Mouse (Mus musculus) kidney, postnatal 10 days (tissue): ENCODE measurements at regions not wholly inside any gene's neighbourhood (a gene's known extent, or its start where the extent isn't known, plus 50 kb on each side); places are given as distances from the start of the nearest gene placed in this dataset.

Experiments used
- DNase-seq: peaks from one replicate; pipeline ENCODE4 v3.0.0; 2021; ENCODE audit warnings: mixed read lengths

DNA sequence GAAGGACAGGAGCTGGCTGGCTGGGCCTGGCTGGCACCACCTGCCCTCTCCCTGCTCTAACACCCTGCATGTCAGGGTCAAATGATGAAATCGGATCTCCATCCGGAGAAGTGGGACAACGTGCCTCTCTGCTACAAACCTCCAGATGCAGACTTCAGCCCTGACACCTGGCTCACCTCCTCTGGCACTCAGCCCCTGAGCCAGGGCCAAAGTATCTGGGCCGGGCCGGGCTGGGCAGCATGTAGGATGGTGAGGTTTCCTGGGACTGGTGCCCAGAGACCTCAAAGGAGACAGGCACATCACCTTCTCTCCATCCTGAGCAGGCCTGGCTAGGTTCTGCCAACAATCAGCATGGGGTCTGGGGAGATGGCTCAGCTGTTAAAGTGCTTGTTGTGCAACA lies 113.5 kb downstream of the Tfcp2l1 start:
- no peak for DNase-seq

DNA sequence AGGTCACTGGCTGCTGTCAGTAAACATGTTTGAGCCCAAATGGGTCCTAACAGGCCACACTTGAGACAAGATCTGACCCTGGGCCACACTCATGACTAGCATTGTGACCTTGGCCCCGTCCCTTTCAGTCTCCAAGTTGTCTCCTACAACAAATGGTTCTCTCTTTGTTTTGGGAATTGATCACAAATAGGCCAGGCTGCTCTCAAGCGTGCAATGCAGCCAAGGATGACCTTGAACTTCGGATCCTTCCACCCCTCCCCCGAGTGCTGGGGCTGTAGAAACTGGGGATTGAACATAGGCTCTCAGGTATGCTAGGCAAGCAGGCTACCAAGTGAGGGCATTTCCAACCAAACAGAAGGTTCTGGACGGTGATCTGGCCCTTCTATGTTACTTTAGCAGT lies 120.5 kb downstream of the Tfcp2l1 start:
- DNase-seq: no peak

- no peak for DNase-seq
Observed at GRCm38 (mm10) chr1:118752869-118753268, 125.1 kb downstream of the Tfcp2l1 start.

GRCm38 (mm10) chr1:118756171-118756865 lies 128.6 kb downstream of the Tfcp2l1 start:
- peak; percentile 43 for DNase-seq

- DNase-seq: no peak
Observed at GRCm38 (mm10) chr1:118757340-118758030, 129.7 kb downstream of the Tfcp2l1 start.

GRCm38 (mm10) chr1:118758031-118758400 lies 130.3 kb downstream of the Tfcp2l1 start:
- no peak for DNase-seq

GRCm38 (mm10) chr1:118759141-118759932 lies 131.6 kb downstream of the Tfcp2l1 start:
- peak; percentile 92 for DNase-seq

- peak; percentile 64 for DNase-seq
Observed at GRCm38 (mm10) chr1:118765525-118765924, 137.8 kb downstream of the Tfcp2l1 start.

DNA sequence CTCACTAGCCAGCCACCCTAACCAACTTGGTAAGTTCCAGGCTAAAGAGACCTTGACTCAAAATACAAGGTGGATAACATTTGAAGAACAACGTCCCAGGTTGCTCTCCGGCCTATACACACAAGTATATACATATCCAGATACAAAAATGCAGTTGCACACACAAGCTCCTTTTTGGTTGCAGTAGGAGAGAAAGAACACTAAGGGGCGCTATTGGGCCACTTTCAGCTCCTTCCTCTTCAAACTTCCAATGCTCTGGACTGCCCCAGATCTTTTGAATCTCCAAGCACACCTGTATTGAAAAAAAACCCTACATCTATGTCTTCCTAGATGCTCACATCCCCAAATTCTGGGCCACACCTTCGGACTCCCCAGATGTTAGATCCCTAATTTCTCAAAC lies 141.1 kb downstream of the Tfcp2l1 start:
- peak; percentile 51 for DNase-seq

DNA sequence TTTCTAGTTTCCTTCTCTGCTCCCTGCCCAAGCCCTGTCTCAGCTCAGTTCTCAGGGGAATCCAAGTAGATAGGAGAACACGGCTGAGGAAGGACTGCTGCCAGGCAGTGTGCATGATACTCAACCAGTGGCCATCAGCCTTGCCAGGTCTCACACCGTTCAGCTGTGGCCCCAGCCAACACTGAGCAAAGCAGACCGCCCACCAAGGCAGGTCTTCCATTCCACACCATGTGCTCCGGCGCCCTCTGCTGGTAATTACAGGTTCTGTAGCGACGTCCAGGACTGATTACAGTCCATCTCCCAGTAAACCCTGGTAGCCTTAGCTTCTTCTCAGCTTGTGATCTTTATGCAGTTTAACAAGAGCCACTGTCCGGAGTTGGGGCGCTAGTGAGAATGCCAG lies 144.5 kb downstream of the Tfcp2l1 start:
- DNase-seq: peak; percentile 85

GRCm38 (mm10) chr1:118776594-118777441 lies 149.1 kb downstream of the Tfcp2l1 start:
- peak; percentile 25 for DNase-seq
